Mouse (Mus musculus) mature B cell (primary cell): Measurements from ENCODE around the gene Arhgap32.
"Not testable (repeated sequence)": the region's sequence is repeated elsewhere in the genome, so short reads cannot be mapped to it uniquely, and the experiment has no call there.

ENCODE experiments used
- in situ Hi-C: fragments of 300-500 bp; cut with MboI; formaldehyde crosslinking; loops from 2 replicates; pipeline ENCODE4 v1.14.3; 2019

Gene Arhgap32

GRCm38 (mm10) chr9:32115786-32116185, at the start of gene Arhgap32:
TSS of gene Arhgap32 (plus strand) at chr9:32116136.
- in situ Hi-C loops = no loop called here

- in situ Hi-C loops = no loop called here
Observed at GRCm38 (mm10) chr9:32072778-32073177, 43.2 kb upstream of the Arhgap32 start.

GRCm38 (mm10) chr9:32088106-32088776, 27.7 kb upstream of the Arhgap32 start:
- in situ Hi-C loops = no loop called here

- in situ Hi-C loops = no loop called here
Observed at GRCm38 (mm10) chr9:32088882-32089281, 27.1 kb upstream of the Arhgap32 start.

GRCm38 (mm10) chr9:32093456-32093855, 22.5 kb upstream of the Arhgap32 start:
- in situ Hi-C loops = no loop called here

GRCm38 (mm10) chr9:32094351-32095120, 21.4 kb upstream of the Arhgap32 start:
- in situ Hi-C loops = no loop called here

- in situ Hi-C loops = no loop called here
Observed at GRCm38 (mm10) chr9:32095511-32095910, 20.4 kb upstream of the Arhgap32 start.

- in situ Hi-C loops = no loop called here
Observed at GRCm38 (mm10) chr9:32096541-32096940, 19.4 kb upstream of the Arhgap32 start.

GRCm38 (mm10) chr9:32097123-32097522, 18.8 kb upstream of the Arhgap32 start:
- in situ Hi-C loops = no loop called here

GRCm38 (mm10) chr9:32098425-32099155, 17.3 kb upstream of the Arhgap32 start:
- in situ Hi-C loops = no loop called here

GRCm38 (mm10) chr9:32100561-32100960, 15.4 kb upstream of the Arhgap32 start:
- in situ Hi-C loops = no loop called here

- in situ Hi-C loops = no loop called here
Observed at GRCm38 (mm10) chr9:32101488-32101887, 14.4 kb upstream of the Arhgap32 start.

- in situ Hi-C loops = no loop called here
Observed at GRCm38 (mm10) chr9:32104670-32105069, 11.3 kb upstream of the Arhgap32 start.

GRCm38 (mm10) chr9:32110376-32110775, 5.6 kb upstream of the Arhgap32 start:
- in situ Hi-C loops = no loop called here

GRCm38 (mm10) chr9:32116272-32116671, 336 bp downstream of the Arhgap32 start:
- in situ Hi-C loops = no loop called here

- in situ Hi-C loops = no loop called here
Observed at GRCm38 (mm10) chr9:32117876-32118275, 1.9 kb downstream of the Arhgap32 start.

GRCm38 (mm10) chr9:32118433-32118832, 2.5 kb downstream of the Arhgap32 start:
- in situ Hi-C loops = no loop called here

GRCm38 (mm10) chr9:32119586-32119985, 3.6 kb downstream of the Arhgap32 start:
- in situ Hi-C loops = no loop called here

- in situ Hi-C loops = no loop called here
Observed at GRCm38 (mm10) chr9:32120162-32120561, 4.2 kb downstream of the Arhgap32 start.

GRCm38 (mm10) chr9:32121271-32121670, 5.3 kb downstream of the Arhgap32 start:
- in situ Hi-C loops = not testable (repeated sequence)

GRCm38 (mm10) chr9:32136195-32136594, 20.3 kb downstream of the Arhgap32 start:
- in situ Hi-C loops = no loop called here

- in situ Hi-C loops = no loop called here
Observed at GRCm38 (mm10) chr9:32136680-32137295, 20.9 kb downstream of the Arhgap32 start.
